Mouse (Mus musculus): Measurements from ENCODE around the gene Gm33543.

GRCm38 (mm10) chr10:95864349-95865124, 21.8 kb upstream of the Gm33543 start:
- TF ChIP-seq CTCF (IDR thresholded peaks at IDR 0.05; ENCODE audit: extremely low read depth, insufficient read depth, insufficient read length, insufficient replicate concordance) (no peak), POLR2A (IDR thresholded peaks at IDR 0.05; ENCODE audit: low read depth, low read length) (no peak)
